Mouse (Mus musculus): ENCODE results near the gene Eml1. TPM values are rescaled to one million over a fixed set of nuclear protein-coding genes. Genes with fewer than 3 reads are reported as not detected.

The Eml1 gene
- polyA plus RNA-seq, 1 experiment, result 76.5 TPM

DNA sequence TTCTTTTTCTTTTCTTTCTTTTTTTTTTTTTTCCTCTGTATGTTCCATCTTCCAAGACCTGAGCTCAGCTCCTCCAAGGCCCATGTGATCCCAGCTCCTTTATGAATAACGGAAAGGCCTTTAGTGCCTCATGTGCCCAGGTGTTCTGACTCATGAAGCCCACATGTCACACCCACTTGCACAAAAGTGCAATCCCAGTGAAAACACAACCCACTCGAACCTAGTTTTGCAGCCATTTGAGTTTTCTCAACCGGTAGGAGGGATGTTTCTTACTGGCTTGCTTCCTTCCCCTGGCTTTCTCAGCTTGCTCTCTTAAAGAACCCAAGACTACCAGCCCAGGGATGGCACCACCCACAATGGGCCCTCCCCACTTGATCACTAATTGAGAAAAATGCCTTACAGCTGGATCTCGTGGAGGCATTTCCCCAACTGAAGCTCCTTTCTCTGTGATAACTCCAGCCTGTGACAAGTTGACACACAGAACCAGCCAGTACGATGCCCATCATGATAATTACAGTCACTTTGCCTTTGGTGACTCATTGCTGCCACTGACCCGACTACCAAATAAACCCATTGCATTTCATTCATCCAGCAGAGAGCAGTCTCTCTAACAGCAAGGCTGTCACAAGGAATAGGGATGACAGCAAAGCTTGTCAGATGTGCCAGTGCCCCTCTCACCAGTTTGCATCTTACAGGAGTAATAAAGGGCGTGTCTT is 208.6 kb downstream of the Eml1 start:
- no peak overlapping the region; the same call in 1 of the 2 replicates for H3K27ac ChIP-seq (ENCODE audit: insufficient read depth, low read length)
- H3K4me1 ChIP-seq (ENCODE audit: control insufficient read depth, insufficient read depth, low read length), result peaks cover 5% of the 10 kb centered on the region
- H3K4me3 ChIP-seq (ENCODE audit: insufficient read depth, low read length), result no peak overlapping the region
- TF ChIP-seq POLR2A (IDR thresholded peaks at IDR 0.05; ENCODE audit: extremely low read depth, insufficient read depth, low read length), result no peak
- TF ChIP-seq CTCF (IDR thresholded peaks at IDR 0.05; ENCODE audit: extremely low read depth, insufficient read depth, low read length), result no peak

DNA sequence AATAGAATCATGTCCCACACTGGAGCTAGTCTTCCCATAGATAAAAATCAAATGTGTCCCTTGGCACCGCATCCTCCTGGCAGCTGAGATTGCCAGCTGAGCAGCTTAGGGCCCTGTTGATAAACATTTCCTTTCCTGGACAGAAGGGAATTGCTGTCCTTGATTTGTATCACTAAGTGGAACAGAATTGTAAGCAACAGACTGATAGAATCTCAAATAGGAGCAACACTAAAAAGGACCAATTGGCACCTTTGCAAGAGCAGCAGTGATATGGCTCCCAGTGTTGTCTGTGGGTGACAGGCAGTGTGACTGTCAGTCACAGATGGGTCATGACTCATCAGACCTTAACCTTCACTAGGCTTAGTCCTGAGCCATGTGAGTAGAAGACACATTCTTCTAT is 213.0 kb downstream of the Eml1 start:
- Histone ChIP-seq H3K4me1 (ENCODE audit: control insufficient read depth, insufficient read depth, low read length) (peaks cover 5% of the 10 kb centered on the region), H3K4me3 (ENCODE audit: insufficient read depth, low read length) (no peak overlapping the region), H3K27ac (ENCODE audit: insufficient read depth, low read length) (no peak overlapping the region)
- TF ChIP-seq CTCF (IDR thresholded peaks at IDR 0.05; ENCODE audit: extremely low read depth, insufficient read depth, low read length) (no peak), POLR2A (IDR thresholded peaks at IDR 0.05; ENCODE audit: extremely low read depth, insufficient read depth, low read length) (no peak)

Other genes with a start within 250 kb of the Eml1 start
- 107 and 110 TPM in 2 replicates for gene Setd3, start 191.6 kb upstream of the Eml1 start, polyA plus RNA-seq (2012; rRNA removed)
- gene Ccnk, start 191.4 kb upstream of the Eml1 start, polyA plus RNA-seq (2012; rRNA removed), result 24.0 and 24.8 TPM in 2 replicates
- gene Ccdc85c, start 95.5 kb upstream of the Eml1 start, polyA plus RNA-seq (2012; rRNA removed), result 40.8 and 42.1 TPM in 2 replicates
- gene Hhipl1, start 64.7 kb upstream of the Eml1 start, polyA plus RNA-seq (2012; rRNA removed), result 9.8 and 10.6 TPM in 2 replicates
- gene Cyp46a1, start 36.6 kb upstream of the Eml1 start, polyA plus RNA-seq (2012; rRNA removed), result 463 and 465 TPM in 2 replicates
- gene Evl, start 183.8 kb downstream of the Eml1 start, polyA plus RNA-seq (2012; rRNA removed), result 178 and 187 TPM in 2 replicates

Data from cortical plate, adult 2 months (tissue).